Mouse (Mus musculus) retina, embryonic 14.5 days (tissue): ENCODE results near the gene Gpr3.

Experiments used
- DNase-seq: peaks from one replicate; pipeline ENCODE4 v3.0.0-alpha.2; 2015; ENCODE audit warnings: low spot score

The Gpr3 gene

GRCm38 (mm10) chr4:133170616-133171015, 41.7 kb downstream of the Gpr3 start:
- DNase-seq: no peak

GRCm38 (mm10) chr4:133170056-133170524, 42.2 kb downstream of the Gpr3 start:
- no peak for DNase-seq

- no peak for DNase-seq
These were observed 42.9 kb downstream of the Gpr3 start for GRCm38 (mm10) chr4:133169237-133170055.

- DNase-seq: no peak
These were observed 45.6 kb downstream of the Gpr3 start for GRCm38 (mm10) chr4:133166773-133167172.

- no peak for DNase-seq
These were observed 50.1 kb downstream of the Gpr3 start for GRCm38 (mm10) chr4:133162196-133162595.

- DNase-seq: no peak
These were observed 51.5 kb downstream of the Gpr3 start for GRCm38 (mm10) chr4:133160821-133161220.

GRCm38 (mm10) chr4:133160211-133160610, 52.1 kb downstream of the Gpr3 start:
- DNase-seq: no peak

GRCm38 (mm10) chr4:133159646-133160045, 52.7 kb downstream of the Gpr3 start:
- no peak for DNase-seq
